Mouse (Mus musculus) heart, adult 2 months (tissue): ENCODE results near the gene Tnfrsf25.

Experiments
- EP300 ChIP-seq: fragments of 200-500 bp; IDR thresholded peaks from 2 replicates; pipeline ENCODE4 v1.6.1; 2011; ENCODE audit warnings: low read depth, low read length, control low read depth; ENCODE audit not compliant: insufficient read depth
- POLR2A ChIP-seq: fragments of 200-500 bp; IDR thresholded peaks from 2 replicates; pipeline ENCODE4 v1.6.1; 2011; ENCODE audit warnings: mild to moderate bottlenecking, low read depth, low read length, control low read depth; ENCODE audit not compliant: insufficient read depth

GRCm38 (mm10) chr4:152138497-152139260 is 22.9 kb downstream of the Tnfrsf25 start:
- TF ChIP-seq EP300 (no peak), POLR2A (no peak)
